Mouse (Mus musculus): Measurements from ENCODE around the gene Epo. TPM values are rescaled to one million over a fixed set of nuclear protein-coding genes. Genes with fewer than 3 reads are reported as not detected.

The Epo gene
- polyA plus RNA-seq, 1 experiment from 2014 or later, result not detected

DNA sequence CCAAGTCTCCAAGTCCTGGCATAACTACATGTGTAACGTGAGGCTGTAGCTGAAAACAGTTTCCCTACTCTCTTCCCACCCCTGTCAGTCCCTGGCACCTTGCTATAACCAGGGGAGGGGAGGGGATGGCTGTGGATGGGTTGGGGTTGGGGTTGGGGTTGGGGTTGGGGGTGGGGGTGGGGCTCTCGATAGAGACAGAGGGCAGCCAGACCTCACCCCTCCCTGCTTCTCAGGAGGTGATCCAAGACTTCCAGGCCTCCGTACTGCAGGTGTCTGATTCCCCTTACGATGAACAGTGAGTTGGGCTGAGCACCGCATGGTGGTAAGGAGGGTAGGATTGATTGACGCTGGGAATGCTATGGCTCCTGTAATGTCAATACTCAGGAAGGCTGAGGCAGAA, 32.7 kb upstream of the Epo start:
- no peak for ATAC-seq (ENCODE audit: extremely low read depth, insufficient number of reproducible peaks, low FRiP score, low TSS enrichment)
- peaks cover 29% of the 10 kb centered on the region for H3K27me3 ChIP-seq (replicated peaks)
- no peaks in the 10 kb centered on the region for H3K9me3 ChIP-seq
- 70% methylated on average over 6 of the region's 6 CpGs for WGBS
- H3K4me3 ChIP-seq, result no peak overlapping the region
- no peak overlapping the region for H3K27ac ChIP-seq (replicated peaks)
- H3K4me1 ChIP-seq, result peaks cover 5% of the 10 kb centered on the region; the same call in 1 of the 2 replicates
- no peaks in the 10 kb centered on the region for H3K36me3 ChIP-seq
- H3K9ac ChIP-seq, result no peak overlapping the region
- no peak overlapping the region for H3K4me2 ChIP-seq

DNA sequence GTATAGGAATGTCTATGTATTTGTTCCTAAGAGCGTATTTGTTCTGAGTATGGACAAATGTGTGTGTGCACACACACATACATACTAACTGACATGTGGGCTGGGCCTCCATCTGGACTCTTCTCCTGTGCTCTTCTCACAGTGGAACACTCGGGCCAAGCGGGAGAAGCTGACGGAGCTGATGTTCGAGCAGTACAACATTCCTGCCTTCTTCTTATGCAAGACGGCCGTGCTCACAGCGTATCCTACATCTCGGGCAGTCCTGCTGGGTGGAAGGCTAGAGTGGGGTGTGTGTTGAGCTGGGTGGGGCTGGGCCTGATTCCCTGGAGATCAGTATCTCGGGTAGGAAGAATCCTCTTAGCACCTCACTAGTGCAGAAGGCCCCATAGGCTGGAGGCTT, 29.9 kb upstream of the Epo start:
- no peaks in the 10 kb centered on the region for H3K9me3 ChIP-seq
- peaks cover 33% of the 10 kb centered on the region for H3K27me3 ChIP-seq (replicated peaks)
- H3K36me3 ChIP-seq, result no peaks in the 10 kb centered on the region
- no peak overlapping the region for H3K9ac ChIP-seq
- no peak for ATAC-seq (ENCODE audit: extremely low read depth, insufficient number of reproducible peaks, low FRiP score, low TSS enrichment)
- H3K4me1 ChIP-seq, result no peaks in the 10 kb centered on the region
- H3K4me2 ChIP-seq, result no peak overlapping the region
- no peak overlapping the region for H3K4me3 ChIP-seq
- 55% methylated on average over 10 of the region's 10 CpGs for WGBS
- H3K27ac ChIP-seq (replicated peaks), result no peak overlapping the region

DNA sequence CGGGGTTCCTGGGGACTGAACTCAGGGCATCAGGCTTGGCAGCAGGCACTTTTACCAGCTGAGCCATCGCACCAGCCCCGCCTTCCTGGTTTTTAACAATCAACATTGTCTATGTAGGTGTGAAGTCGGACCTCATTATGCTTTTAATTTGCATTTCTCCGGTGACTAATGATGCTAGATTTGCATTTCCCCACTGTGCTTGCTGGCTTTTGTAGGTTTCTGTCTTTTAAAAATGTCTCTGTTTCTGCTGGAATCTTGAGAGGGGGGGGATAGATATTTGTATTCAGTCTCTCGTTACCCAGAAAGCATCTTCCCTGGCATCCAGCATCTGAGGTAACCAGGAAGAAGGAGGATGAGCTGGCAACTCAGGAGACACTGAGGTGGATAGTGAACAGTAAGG, 28.5 kb upstream of the Epo start:
- ATAC-seq (ENCODE audit: extremely low read depth, insufficient number of reproducible peaks, low FRiP score, low TSS enrichment), result no peak
- Histone ChIP-seq H3K4me1 (no peaks in the 10 kb centered on the region), H3K4me2 (no peak overlapping the region), H3K36me3 (no peaks in the 10 kb centered on the region), H3K27ac (replicated peaks) (no peak overlapping the region), H3K4me3 (no peak overlapping the region), H3K27me3 (replicated peaks) (peaks cover 23% of the 10 kb centered on the region), H3K9me3 (no peaks in the 10 kb centered on the region), H3K9ac (no peak overlapping the region)
- WGBS, result 59% methylated on average over 6 of the region's 6 CpGs

DNA sequence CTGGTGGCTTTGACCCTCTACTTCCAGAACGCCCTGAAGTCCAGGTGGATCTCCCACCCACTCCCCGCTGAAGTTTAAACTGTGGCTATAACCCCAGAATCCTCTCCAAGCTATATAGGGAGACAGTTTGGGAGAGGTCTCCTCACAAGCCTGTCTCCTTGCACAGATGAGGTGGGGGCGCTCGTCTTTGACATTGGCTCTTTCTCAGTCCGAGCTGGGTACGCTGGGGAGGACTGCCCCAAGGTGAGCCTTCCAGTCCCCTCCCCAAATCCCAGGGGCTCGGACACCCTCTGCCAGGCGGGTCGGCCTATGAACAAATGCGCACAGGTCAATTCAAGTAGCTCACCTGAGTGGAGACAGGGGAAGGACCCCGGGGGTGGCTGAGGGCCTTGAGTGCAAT, 20.9 kb upstream of the Epo start:
- WGBS, result 32% methylated on average over 11 of the region's 11 CpGs
- no peak for ATAC-seq (ENCODE audit: extremely low read depth, insufficient number of reproducible peaks, low FRiP score, low TSS enrichment)
- H3K4me1 ChIP-seq, result peaks cover 7% of the 10 kb centered on the region; the same call in 1 of the 2 replicates
- no peak overlapping the region for H3K27ac ChIP-seq (replicated peaks)
- no peaks in the 10 kb centered on the region for H3K9me3 ChIP-seq
- no peaks in the 10 kb centered on the region for H3K36me3 ChIP-seq
- no peak overlapping the region for H3K4me3 ChIP-seq
- no peak overlapping the region for H3K4me2 ChIP-seq
- H3K27me3 ChIP-seq (replicated peaks), result peaks cover 65% of the 10 kb centered on the region
- no peak overlapping the region for H3K9ac ChIP-seq

DNA sequence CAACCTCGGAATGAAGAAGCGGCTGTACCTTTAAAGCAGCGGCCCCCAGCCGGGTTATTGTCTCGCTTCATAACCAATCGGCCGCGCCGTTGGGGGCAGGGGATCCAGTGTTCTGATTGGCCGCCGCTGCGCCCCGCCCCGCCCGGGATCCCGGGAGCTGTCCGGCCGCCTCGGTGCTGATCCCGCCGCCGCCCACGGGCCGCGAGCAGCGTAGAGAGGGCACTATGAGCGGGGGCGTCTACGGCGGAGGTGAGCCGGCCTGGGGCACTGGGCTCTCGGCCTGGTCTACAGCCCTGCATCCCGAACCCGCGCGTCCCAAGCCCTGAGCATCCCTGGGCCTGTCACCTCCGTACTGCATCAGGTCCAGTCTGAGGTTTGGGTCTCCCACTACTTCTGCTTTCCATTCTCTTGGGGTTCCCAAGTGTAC, 20.4 kb upstream of the Epo start, which contains the start of gene Actl6b:
Gene Actl6b, plus strand, starts transcription at position 107 of the 427 bp plus-strand sequence.
- Histone ChIP-seq H3K9me3 (no peaks in the 10 kb centered on the region), H3K27ac (replicated peaks) (no peak within 1 kb of the TSS), H3K4me3 (peak within 1 kb of the TSS; percentile 27; the same call in 1 of the 2 replicates), H3K27me3 (replicated peaks) (peaks cover 62% of the 10 kb centered on the region), H3K4me1 (peaks cover 7% of the 10 kb centered on the region; the same call in 1 of the 2 replicates), H3K36me3 (no peaks in the 10 kb centered on the region), H3K4me2 (peak within 1 kb of the TSS; percentile 56), H3K9ac (no peak within 1 kb of the TSS)
- under 1% methylated on average over 37 of the region's 37 CpGs for WGBS
- ATAC-seq (ENCODE audit: extremely low read depth, insufficient number of reproducible peaks, low FRiP score, low TSS enrichment), result no peak

DNA sequence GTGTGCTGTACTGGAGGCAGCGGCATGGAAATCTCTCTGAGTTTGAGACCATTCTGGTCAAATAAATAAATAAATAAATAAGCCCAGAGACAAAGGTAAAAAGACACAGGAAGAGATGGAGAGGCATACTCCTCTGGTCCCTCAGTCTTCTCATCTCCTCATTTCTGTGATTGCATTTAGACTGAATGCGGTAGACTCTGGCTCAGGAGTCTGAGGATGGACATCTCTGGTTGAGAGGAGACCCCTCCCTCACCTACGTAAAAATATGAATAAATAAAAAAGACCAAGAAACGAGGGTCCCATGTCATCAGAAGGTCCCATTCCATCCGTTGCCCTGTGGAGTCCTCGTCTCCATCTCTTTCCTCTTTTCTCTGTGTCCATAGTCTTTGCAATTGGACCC, 20.0 kb upstream of the Epo start:
- Histone ChIP-seq H3K9ac (no peak overlapping the region), H3K4me3 (peak overlapping the region; percentile 27; the same call in 1 of the 2 replicates), H3K27me3 (replicated peaks) (peaks cover 62% of the 10 kb centered on the region), H3K27ac (replicated peaks) (no peak overlapping the region), H3K4me2 (peak overlapping the region; percentile 56), H3K9me3 (no peaks in the 10 kb centered on the region), H3K36me3 (no peaks in the 10 kb centered on the region), H3K4me1 (peaks cover 7% of the 10 kb centered on the region; the same call in 1 of the 2 replicates)
- 27% methylated on average over 6 of the region's 6 CpGs for WGBS
- ATAC-seq (ENCODE audit: extremely low read depth, insufficient number of reproducible peaks, low FRiP score, low TSS enrichment), result no peak

DNA sequence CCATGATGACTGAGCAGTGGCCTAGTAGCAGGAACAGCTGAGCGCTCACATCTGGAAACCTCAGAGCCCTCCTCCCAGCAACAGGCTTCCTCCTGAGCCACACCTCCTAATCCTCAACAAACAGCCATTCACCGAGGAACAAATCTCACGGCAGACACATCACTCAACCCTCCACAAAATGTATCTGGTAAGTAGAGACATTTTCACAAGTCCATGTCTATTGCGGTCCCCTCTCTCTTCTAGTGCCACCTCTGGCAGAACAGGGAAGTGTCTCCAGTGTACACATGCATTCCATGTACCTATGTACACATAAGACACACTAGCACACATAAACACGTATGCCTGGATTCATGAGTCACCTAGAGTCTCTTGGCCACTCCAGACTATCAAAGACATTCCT, 18.1 kb upstream of the Epo start:
- H3K9me3 ChIP-seq, result no peaks in the 10 kb centered on the region
- ATAC-seq (ENCODE audit: extremely low read depth, insufficient number of reproducible peaks, low FRiP score, low TSS enrichment), result no peak
- no peaks in the 10 kb centered on the region for H3K36me3 ChIP-seq
- peaks cover 7% of the 10 kb centered on the region; the same call in 1 of the 2 replicates for H3K4me1 ChIP-seq
- peaks cover 60% of the 10 kb centered on the region for H3K27me3 ChIP-seq (replicated peaks)
- H3K9ac ChIP-seq, result no peak overlapping the region
- no peak overlapping the region for H3K4me3 ChIP-seq
- no peak overlapping the region for H3K27ac ChIP-seq (replicated peaks)
- 64% methylated on average over 5 of the region's 5 CpGs for WGBS
- H3K4me2 ChIP-seq, result no peak overlapping the region

DNA sequence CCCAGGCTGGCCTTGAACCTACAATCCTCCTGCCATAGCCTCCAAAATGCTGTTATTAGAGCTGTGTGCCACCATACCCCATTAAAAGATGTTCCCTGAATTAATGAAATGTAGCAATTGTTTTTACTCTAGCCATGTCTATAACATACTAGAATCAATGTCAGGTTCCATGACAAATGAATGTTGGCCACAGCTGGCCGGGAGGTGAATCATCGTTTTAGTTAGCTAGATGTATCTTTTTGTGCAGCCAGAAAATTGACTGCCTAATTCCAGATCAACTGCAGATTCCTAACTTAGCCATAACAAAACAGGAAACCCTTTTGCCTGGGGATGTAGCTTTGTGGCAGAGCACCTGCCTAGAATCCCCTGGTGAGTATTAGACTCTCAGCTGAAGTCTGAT, 16.8 kb upstream of the Epo start:
- Histone ChIP-seq H3K9ac (no peak overlapping the region), H3K36me3 (no peaks in the 10 kb centered on the region), H3K27ac (replicated peaks) (no peak overlapping the region), H3K9me3 (no peaks in the 10 kb centered on the region), H3K4me3 (no peak overlapping the region), H3K27me3 (replicated peaks) (peaks cover 47% of the 10 kb centered on the region), H3K4me1 (peaks cover 7% of the 10 kb centered on the region; the same call in 1 of the 2 replicates), H3K4me2 (no peak overlapping the region)
- WGBS, result 69% methylated on average over 2 of the region's 2 CpGs
- no peak for ATAC-seq (ENCODE audit: extremely low read depth, insufficient number of reproducible peaks, low FRiP score, low TSS enrichment)

DNA sequence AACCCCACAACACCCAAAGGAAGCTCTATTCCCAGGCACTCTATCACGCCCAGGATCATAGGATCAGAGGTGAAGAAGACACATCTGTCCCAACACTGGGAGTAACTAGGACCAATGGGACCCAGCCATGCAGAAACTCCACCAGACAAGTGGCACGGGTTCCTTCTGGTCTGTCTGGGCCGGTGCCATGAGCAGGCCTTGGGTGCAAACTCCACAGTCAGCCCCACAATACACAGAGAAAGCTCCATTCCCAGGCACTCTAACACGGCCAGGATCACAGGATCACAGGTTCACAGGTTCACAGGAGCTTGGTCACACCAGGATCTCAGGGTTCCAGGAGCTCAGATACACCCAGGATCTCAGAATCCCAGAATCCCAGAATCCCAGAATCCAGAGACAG, 12.6 kb upstream of the Epo start:
- no peak overlapping the region for H3K4me2 ChIP-seq
- no peaks in the 10 kb centered on the region for H3K4me1 ChIP-seq
- H3K27me3 ChIP-seq (replicated peaks), result peaks cover 8% of the 10 kb centered on the region; the same call in 1 of the 2 replicates
- H3K9me3 ChIP-seq, result no peaks in the 10 kb centered on the region
- no peak for ATAC-seq (ENCODE audit: extremely low read depth, insufficient number of reproducible peaks, low FRiP score, low TSS enrichment)
- H3K9ac ChIP-seq, result no peak overlapping the region
- H3K4me3 ChIP-seq, result no peak overlapping the region
- H3K27ac ChIP-seq (replicated peaks), result no peak overlapping the region
- WGBS, result 68% methylated on average over 4 of the region's 4 CpGs
- no peaks in the 10 kb centered on the region for H3K36me3 ChIP-seq

DNA sequence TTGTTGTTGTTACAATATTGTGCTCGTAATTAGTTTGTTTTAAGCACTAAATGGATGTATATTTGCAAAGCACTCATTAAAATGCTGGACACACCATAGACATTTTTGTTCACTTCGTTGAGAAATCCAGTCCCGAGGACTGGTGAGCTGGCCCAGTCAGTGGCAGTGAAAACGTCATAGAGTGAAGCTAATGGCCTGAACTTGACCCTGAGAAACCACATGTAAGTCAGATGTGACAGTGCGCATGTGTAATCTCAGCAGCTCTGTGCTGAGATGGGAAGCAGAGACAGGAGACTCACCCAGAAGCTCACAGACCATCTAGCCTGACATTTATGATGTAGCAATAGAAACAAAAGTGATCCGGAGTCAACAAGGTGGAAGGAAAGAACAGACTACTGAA, 11.9 kb upstream of the Epo start:
- Histone ChIP-seq H3K4me3 (no peak overlapping the region), H3K36me3 (no peaks in the 10 kb centered on the region), H3K27ac (replicated peaks) (no peak overlapping the region), H3K4me1 (no peaks in the 10 kb centered on the region), H3K27me3 (replicated peaks) (peaks cover 6% of the 10 kb centered on the region; the same call in 1 of the 2 replicates), H3K9ac (no peak overlapping the region), H3K9me3 (no peaks in the 10 kb centered on the region), H3K4me2 (no peak overlapping the region)
- ATAC-seq (ENCODE audit: extremely low read depth, insufficient number of reproducible peaks, low FRiP score, low TSS enrichment), result no peak
- 61% methylated on average over 6 of the region's 6 CpGs for WGBS

DNA sequence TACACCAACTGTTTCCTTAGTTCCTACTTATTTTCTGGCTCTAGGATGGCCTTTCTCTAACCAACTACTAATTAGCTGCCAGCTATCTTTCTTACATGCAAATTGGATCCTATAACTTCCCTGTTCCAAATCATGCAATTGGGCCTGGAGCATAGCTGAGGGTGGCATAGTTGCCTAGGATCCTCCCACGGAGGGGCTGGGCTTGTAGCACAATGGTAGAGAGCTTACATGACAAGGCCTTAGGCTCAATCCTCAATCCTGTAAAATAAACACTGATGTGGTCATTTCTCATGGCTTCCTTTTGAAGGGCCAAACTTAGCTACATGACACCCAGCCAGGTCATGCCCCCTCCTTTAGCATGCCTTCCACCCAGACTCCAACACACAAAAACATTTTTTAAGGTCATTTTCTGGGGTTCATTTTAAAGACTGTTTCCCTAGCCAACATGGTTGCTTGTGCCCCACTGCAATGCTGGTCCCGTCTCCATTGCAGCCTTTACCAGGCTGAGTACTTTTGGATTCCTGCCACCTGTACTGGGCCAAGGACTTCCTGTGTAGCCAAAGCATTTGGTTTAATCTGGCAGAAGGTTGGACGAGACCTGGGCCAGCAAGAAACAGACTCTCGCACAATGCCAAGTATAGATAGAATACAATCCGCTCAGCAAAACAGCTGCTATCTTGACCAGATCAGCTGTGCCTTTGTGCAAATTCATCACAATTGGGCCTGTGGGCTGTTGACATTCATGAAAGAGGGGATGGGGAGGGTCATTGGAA, 8.9 kb upstream of the Epo start:
- Histone ChIP-seq H3K4me1 (peaks cover 5% of the 10 kb centered on the region), H3K4me3 (no peak overlapping the region), H3K4me2 (no peak overlapping the region), H3K27ac (replicated peaks) (no peak overlapping the region), H3K9me3 (no peaks in the 10 kb centered on the region), H3K9ac (no peak overlapping the region), H3K27me3 (replicated peaks) (no peaks in the 10 kb centered on the region), H3K36me3 (no peaks in the 10 kb centered on the region)
- WGBS, result 58% methylated on average over 5 of the region's 5 CpGs
- no peak for ATAC-seq (ENCODE audit: extremely low read depth, insufficient number of reproducible peaks, low FRiP score, low TSS enrichment)

DNA sequence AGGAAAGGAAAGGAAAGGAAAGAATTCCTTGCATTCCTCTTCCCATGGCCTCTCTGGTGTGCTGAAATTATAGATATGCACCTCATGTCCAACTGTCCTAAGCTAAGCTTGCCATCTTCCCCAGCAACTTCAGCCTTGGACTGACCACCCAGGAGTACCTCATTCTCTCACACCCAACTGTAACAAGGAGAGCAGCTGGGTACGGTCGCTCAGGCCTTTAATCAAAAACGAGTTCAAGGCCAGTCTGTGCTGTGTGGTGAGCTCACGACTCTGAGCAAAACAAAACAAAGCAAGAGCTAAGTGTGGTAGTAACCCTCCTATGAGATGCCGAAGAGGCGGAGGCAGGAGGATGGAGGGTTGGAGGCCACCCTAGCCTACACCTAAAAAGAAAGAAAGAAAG, 7.9 kb upstream of the Epo start:
- H3K27ac ChIP-seq (replicated peaks), result no peak overlapping the region
- H3K9me3 ChIP-seq, result no peaks in the 10 kb centered on the region
- ATAC-seq (ENCODE audit: extremely low read depth, insufficient number of reproducible peaks, low FRiP score, low TSS enrichment), result no peak
- H3K4me2 ChIP-seq, result no peak overlapping the region
- H3K4me1 ChIP-seq, result peaks cover 5% of the 10 kb centered on the region
- 70% methylated on average over 6 of the region's 6 CpGs for WGBS
- H3K4me3 ChIP-seq, result no peak overlapping the region
- no peak overlapping the region for H3K9ac ChIP-seq
- no peaks in the 10 kb centered on the region for H3K27me3 ChIP-seq (replicated peaks)
- H3K36me3 ChIP-seq, result no peaks in the 10 kb centered on the region

All from heart, embryonic 13.5 days (tissue).